Comparison of ENCODE assay signal across 12 mouse cellular contexts in the genomic region with DNA sequence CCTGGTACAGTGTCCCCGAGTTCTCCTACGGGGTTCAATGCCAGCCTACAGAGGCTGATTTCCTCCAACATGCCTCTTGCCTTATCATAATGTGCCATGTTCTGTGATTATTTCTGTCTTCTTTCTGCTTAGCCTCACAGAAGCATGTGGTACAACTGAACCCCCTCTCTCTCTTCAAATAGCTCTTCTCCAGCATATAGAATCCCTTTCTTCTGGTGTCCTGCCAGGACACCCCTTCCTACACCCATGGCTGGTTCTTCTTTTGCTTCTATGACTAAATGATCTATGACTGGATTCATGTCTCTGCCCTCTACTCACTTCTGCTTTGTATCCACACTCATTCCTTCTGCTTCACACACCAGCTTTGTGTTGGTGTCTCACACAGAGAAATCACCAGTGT.
"Had no signal": no experiment of that assay in that cellular context is flagged by ENCODE, and none has a peak within 500 bp of the region (broad histone marks: within the 10 kb centered on the region; RNA-seq: fewer than 3 reads in every experiment).

No protein-coding gene starts in this region.

- DNase-seq: retina, postnatal 1 day; right cerebral cortex, adult 18-20 months; right cerebral cortex, postnatal 14 days; right cerebral cortex, postnatal 25 days; right cerebral cortex, postnatal 4 days; spleen, adult 18-20 months; thymus, adult 18-20 months; thymus, adult 2 months; thymus, postnatal 14 days; thymus, postnatal 25 days; thymus, postnatal 36 days; thymus, postnatal 4 days had no signal
